Mouse (Mus musculus): ENCODE results near the gene Rps6kc1.

Rps6kc1 gene

GRCm38 (mm10) chr1:190904136-190904535, 7.4 kb downstream of the Rps6kc1 start:
- no peak for DNase-seq (ENCODE audit: inconsistent age in 2 of 2, low spot score in 1 of 2)

- no peak for DNase-seq (ENCODE audit: inconsistent age in 2 of 2, low spot score in 1 of 2)
These were observed 10.5 kb downstream of the Rps6kc1 start for GRCm38 (mm10) chr1:190901082-190901481.

- DNase-seq (ENCODE audit: inconsistent age in 2 of 2, low spot score in 1 of 2), result no peak
These were observed 12.5 kb downstream of the Rps6kc1 start for GRCm38 (mm10) chr1:190898899-190899575.

- DNase-seq (ENCODE audit: inconsistent age in 2 of 2, low spot score in 1 of 2), result no peak
These were observed 13.4 kb downstream of the Rps6kc1 start for GRCm38 (mm10) chr1:190898186-190898585.

GRCm38 (mm10) chr1:190893559-190894167, 17.9 kb downstream of the Rps6kc1 start:
- DNase-seq (ENCODE audit: inconsistent age in 2 of 2, low spot score in 1 of 2), result no peak

- no peak for DNase-seq (ENCODE audit: inconsistent age in 2 of 2, low spot score in 1 of 2)
These were observed 22.9 kb downstream of the Rps6kc1 start for GRCm38 (mm10) chr1:190888646-190889045.

- no peak for DNase-seq (ENCODE audit: inconsistent age in 2 of 2, low spot score in 1 of 2)
These were observed 23.5 kb downstream of the Rps6kc1 start for GRCm38 (mm10) chr1:190888031-190888430.

- DNase-seq (ENCODE audit: inconsistent age in 2 of 2, low spot score in 1 of 2), result no peak
These were observed 25.6 kb downstream of the Rps6kc1 start for GRCm38 (mm10) chr1:190886014-190886413.

GRCm38 (mm10) chr1:190881422-190881821, 30.1 kb downstream of the Rps6kc1 start:
- DNase-seq (ENCODE audit: inconsistent age in 2 of 2, low spot score in 1 of 2), result peak; percentile 38 to 81

GRCm38 (mm10) chr1:190880638-190881037, 30.9 kb downstream of the Rps6kc1 start:
- no peak for DNase-seq (ENCODE audit: inconsistent age in 2 of 2, low spot score in 1 of 2)

- no peak for DNase-seq (ENCODE audit: inconsistent age in 2 of 2, low spot score in 1 of 2)
These were observed 35.8 kb downstream of the Rps6kc1 start for GRCm38 (mm10) chr1:190875751-190876150.

- DNase-seq (ENCODE audit: inconsistent age in 2 of 2, low spot score in 1 of 2), result no peak
These were observed 36.5 kb downstream of the Rps6kc1 start for GRCm38 (mm10) chr1:190875089-190875488.

- DNase-seq (ENCODE audit: inconsistent age in 2 of 2, low spot score in 1 of 2), result no peak
These were observed 40.5 kb downstream of the Rps6kc1 start for GRCm38 (mm10) chr1:190871068-190871467.

- DNase-seq (ENCODE audit: inconsistent age in 2 of 2, low spot score in 1 of 2), result no peak
These were observed 41.6 kb downstream of the Rps6kc1 start for GRCm38 (mm10) chr1:190869996-190870395.

GRCm38 (mm10) chr1:190868790-190869189, 42.8 kb downstream of the Rps6kc1 start:
- DNase-seq (ENCODE audit: inconsistent age in 2 of 2, low spot score in 1 of 2), result peak in 1 of 2 experiments; percentile 67

- no peak for DNase-seq (ENCODE audit: inconsistent age in 2 of 2, low spot score in 1 of 2)
These were observed 49.9 kb downstream of the Rps6kc1 start for GRCm38 (mm10) chr1:190861626-190862025.

- DNase-seq (ENCODE audit: inconsistent age in 2 of 2, low spot score in 1 of 2), result no peak
These were observed 57.1 kb downstream of the Rps6kc1 start for GRCm38 (mm10) chr1:190854465-190854864.

GRCm38 (mm10) chr1:190849162-190849865, 62.3 kb downstream of the Rps6kc1 start:
- no peak for DNase-seq (ENCODE audit: inconsistent age in 2 of 2, low spot score in 1 of 2)

- DNase-seq (ENCODE audit: inconsistent age in 2 of 2, low spot score in 1 of 2), result no peak
These were observed 62.9 kb downstream of the Rps6kc1 start for GRCm38 (mm10) chr1:190848676-190849075.

GRCm38 (mm10) chr1:190846956-190847355, 64.6 kb downstream of the Rps6kc1 start:
- DNase-seq (ENCODE audit: inconsistent age in 2 of 2, low spot score in 1 of 2), result no peak

GRCm38 (mm10) chr1:190846074-190846730, 65.4 kb downstream of the Rps6kc1 start:
- DNase-seq (ENCODE audit: inconsistent age in 2 of 2, low spot score in 1 of 2), result no peak

GRCm38 (mm10) chr1:190845419-190845818, 66.2 kb downstream of the Rps6kc1 start:
- DNase-seq (ENCODE audit: inconsistent age in 2 of 2, low spot score in 1 of 2), result no peak

Measured in adrenal gland, adult (tissue).